Mouse (Mus musculus): Measurements from ENCODE around the gene Rxra. TPM values are rescaled to one million over a fixed set of nuclear protein-coding genes. Genes with fewer than 3 reads are reported as not detected.

Rxra gene
- total RNA-seq, 1 experiment from 2014 or later = 7.6 TPM

DNA sequence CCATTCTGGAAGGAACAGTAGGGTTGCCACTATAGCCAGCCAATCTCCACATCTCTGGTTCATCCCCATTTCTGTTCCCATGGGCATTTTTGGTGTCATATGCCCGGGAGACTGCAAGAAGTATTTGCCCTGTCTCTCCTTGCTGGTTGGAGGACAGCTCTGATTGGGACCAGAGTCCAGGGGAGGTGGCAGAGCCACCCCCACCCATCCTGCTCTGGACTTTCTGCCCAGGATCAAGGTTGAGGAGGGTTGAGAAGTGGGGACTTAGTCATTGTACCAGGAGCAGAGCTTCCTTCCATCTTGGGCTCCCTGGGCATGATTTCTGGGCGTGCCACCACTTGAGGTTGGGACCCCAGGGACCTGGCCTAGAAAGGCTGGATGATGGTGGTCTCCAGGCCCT is 10.1 kb downstream of the Rxra start:
- ATAC-seq (replicated peaks in 1 of 2; ENCODE audit: insufficient read depth in 1 of 2, low FRiP score in 2 of 2, low TSS enrichment in 1 of 2, low read depth in 1 of 2, poor library complexity in 2 of 2, severe bottlenecking in 2 of 2) = no peak

- ATAC-seq (replicated peaks in 1 of 2; ENCODE audit: insufficient read depth in 1 of 2, low FRiP score in 2 of 2, low TSS enrichment in 1 of 2, low read depth in 1 of 2, poor library complexity in 2 of 2, severe bottlenecking in 2 of 2) = no peak
These were observed 10.8 kb downstream of the Rxra start for GRCm38 (mm10) chr2:27687041-27687440.

GRCm38 (mm10) chr2:27687973-27688372 is 11.7 kb downstream of the Rxra start:
- ATAC-seq (replicated peaks in 1 of 2; ENCODE audit: insufficient read depth in 1 of 2, low FRiP score in 2 of 2, low TSS enrichment in 1 of 2, low read depth in 1 of 2, poor library complexity in 2 of 2, severe bottlenecking in 2 of 2) = no peak

DNA sequence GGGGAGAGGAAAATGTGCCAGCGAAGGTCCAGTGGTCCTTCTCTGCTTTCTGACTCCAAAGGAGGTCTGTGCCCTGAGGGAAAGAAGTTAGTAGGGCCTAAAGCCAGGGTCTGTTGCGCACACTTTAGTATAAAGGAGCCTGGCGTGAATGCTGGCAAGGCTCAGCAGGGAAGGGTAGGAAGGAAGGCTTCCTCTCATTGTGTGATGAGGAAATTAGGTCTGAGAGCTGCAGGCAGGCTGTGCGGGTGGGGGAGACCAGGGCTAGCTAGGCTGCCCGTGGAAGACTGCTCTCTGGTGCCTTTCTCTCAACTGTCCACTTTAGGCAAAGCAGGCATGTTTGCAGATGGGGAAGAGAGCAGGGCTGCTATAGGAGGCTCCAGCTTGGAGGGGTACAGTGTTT is 14.5 kb downstream of the Rxra start:
- no peak for ATAC-seq (replicated peaks in 1 of 2; ENCODE audit: insufficient read depth in 1 of 2, low FRiP score in 2 of 2, low TSS enrichment in 1 of 2, low read depth in 1 of 2, poor library complexity in 2 of 2, severe bottlenecking in 2 of 2)

- ATAC-seq (replicated peaks in 1 of 2; ENCODE audit: insufficient read depth in 1 of 2, low FRiP score in 2 of 2, low TSS enrichment in 1 of 2, low read depth in 1 of 2, poor library complexity in 2 of 2, severe bottlenecking in 2 of 2) = no peak
These were observed 15.0 kb downstream of the Rxra start for GRCm38 (mm10) chr2:27691139-27691720.

- no peak for ATAC-seq (replicated peaks in 1 of 2; ENCODE audit: insufficient read depth in 1 of 2, low FRiP score in 2 of 2, low TSS enrichment in 1 of 2, low read depth in 1 of 2, poor library complexity in 2 of 2, severe bottlenecking in 2 of 2)
These were observed 16.4 kb downstream of the Rxra start for GRCm38 (mm10) chr2:27692608-27693007.

DNA sequence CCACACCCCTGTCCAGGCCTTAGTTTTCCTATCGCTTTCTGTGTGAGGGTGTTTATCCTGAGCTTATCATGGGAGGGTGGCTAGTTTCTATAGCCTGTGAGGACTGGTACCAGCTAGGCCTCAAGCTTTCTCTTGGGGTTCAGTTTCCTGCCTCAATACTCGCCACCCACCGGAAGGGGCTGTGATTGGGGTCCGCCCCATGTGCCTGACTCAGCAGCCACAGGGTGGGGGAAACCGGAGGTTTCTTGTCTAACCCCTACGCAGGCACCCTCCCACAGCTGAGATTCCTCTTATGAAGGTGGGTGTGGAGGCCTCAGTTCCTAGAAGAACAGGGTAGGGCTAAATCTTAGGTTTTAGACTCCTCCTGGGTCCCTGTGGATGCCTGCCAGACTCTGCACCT is 17.4 kb downstream of the Rxra start:
- peak; percentile 43 to 61 for ATAC-seq (replicated peaks in 1 of 2; ENCODE audit: insufficient read depth in 1 of 2, low FRiP score in 2 of 2, low TSS enrichment in 1 of 2, low read depth in 1 of 2, poor library complexity in 2 of 2, severe bottlenecking in 2 of 2)

- ATAC-seq (replicated peaks in 1 of 2; ENCODE audit: insufficient read depth in 1 of 2, low FRiP score in 2 of 2, low TSS enrichment in 1 of 2, low read depth in 1 of 2, poor library complexity in 2 of 2, severe bottlenecking in 2 of 2) = peak in 1 of 2 experiments; percentile 29; a peak in 1 of 4 replicates
These were observed 23.3 kb downstream of the Rxra start for GRCm38 (mm10) chr2:27699574-27699973.

GRCm38 (mm10) chr2:27702283-27702682 is 26.0 kb downstream of the Rxra start:
- ATAC-seq (replicated peaks in 1 of 2; ENCODE audit: insufficient read depth in 1 of 2, low FRiP score in 2 of 2, low TSS enrichment in 1 of 2, low read depth in 1 of 2, poor library complexity in 2 of 2, severe bottlenecking in 2 of 2) = no peak

GRCm38 (mm10) chr2:27702904-27703666 is 26.8 kb downstream of the Rxra start:
- ATAC-seq (replicated peaks in 1 of 2; ENCODE audit: insufficient read depth in 1 of 2, low FRiP score in 2 of 2, low TSS enrichment in 1 of 2, low read depth in 1 of 2, poor library complexity in 2 of 2, severe bottlenecking in 2 of 2) = peak; percentile 23 to 57

GRCm38 (mm10) chr2:27703852-27704640 is 27.8 kb downstream of the Rxra start:
- ATAC-seq (replicated peaks in 1 of 2; ENCODE audit: insufficient read depth in 1 of 2, low FRiP score in 2 of 2, low TSS enrichment in 1 of 2, low read depth in 1 of 2, poor library complexity in 2 of 2, severe bottlenecking in 2 of 2) = peak; percentile 31 to 49; a peak in 3 of 4 replicates

GRCm38 (mm10) chr2:27704641-27705040 is 28.4 kb downstream of the Rxra start:
- no peak for ATAC-seq (replicated peaks in 1 of 2; ENCODE audit: insufficient read depth in 1 of 2, low FRiP score in 2 of 2, low TSS enrichment in 1 of 2, low read depth in 1 of 2, poor library complexity in 2 of 2, severe bottlenecking in 2 of 2)

DNA sequence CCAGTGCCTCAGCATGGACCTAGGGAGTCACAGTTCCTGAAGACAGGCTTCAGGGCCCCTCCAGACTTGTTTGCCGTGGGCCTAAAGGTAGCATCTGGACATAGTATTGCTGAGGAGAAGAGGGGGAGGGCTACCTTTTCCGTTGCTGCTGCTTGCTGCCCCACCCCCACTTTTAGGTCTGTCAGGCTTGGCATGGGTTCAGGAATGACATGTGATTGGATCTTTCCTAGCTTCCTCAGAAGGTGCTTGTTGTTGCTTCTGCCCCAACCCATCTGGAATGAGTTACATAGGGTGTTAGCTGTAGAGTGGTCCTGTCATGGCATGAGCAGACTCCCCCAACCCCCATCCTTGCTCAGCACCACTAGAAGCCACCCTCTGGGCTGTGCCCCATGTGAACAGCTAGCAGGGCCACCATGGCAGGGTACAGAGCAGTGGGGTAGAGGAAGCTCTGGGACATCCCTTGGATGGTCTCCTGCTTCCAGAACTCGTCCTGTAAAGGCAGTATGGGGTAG is 34.7 kb downstream of the Rxra start:
- no peak for ATAC-seq (replicated peaks in 1 of 2; ENCODE audit: insufficient read depth in 1 of 2, low FRiP score in 2 of 2, low TSS enrichment in 1 of 2, low read depth in 1 of 2, poor library complexity in 2 of 2, severe bottlenecking in 2 of 2)

GRCm38 (mm10) chr2:27712626-27713025 is 36.4 kb downstream of the Rxra start:
- ATAC-seq (replicated peaks in 1 of 2; ENCODE audit: insufficient read depth in 1 of 2, low FRiP score in 2 of 2, low TSS enrichment in 1 of 2, low read depth in 1 of 2, poor library complexity in 2 of 2, severe bottlenecking in 2 of 2) = no peak

GRCm38 (mm10) chr2:27713378-27713777 is 37.1 kb downstream of the Rxra start:
- no peak for ATAC-seq (replicated peaks in 1 of 2; ENCODE audit: insufficient read depth in 1 of 2, low FRiP score in 2 of 2, low TSS enrichment in 1 of 2, low read depth in 1 of 2, poor library complexity in 2 of 2, severe bottlenecking in 2 of 2)

DNA sequence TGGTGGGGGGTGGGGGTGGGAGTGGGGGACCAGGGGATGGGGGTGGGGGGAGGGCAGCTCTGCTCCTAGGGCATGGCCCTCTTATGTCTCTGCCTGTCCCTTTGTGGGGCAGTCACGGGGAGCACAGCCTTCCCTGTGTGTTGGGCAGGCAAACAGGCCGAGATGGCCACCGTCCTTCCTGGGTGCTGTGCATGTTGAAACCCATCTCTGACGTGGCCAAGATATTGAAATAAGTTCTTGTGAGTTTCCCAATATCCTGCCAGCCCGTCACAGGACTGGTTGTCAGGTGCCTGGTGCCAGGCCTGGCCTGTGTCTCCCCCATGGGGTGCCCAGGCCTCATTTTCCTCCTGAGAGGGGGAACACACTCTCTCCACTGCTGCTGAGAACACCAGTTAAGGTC is 37.9 kb downstream of the Rxra start:
- ATAC-seq (replicated peaks in 1 of 2; ENCODE audit: insufficient read depth in 1 of 2, low FRiP score in 2 of 2, low TSS enrichment in 1 of 2, low read depth in 1 of 2, poor library complexity in 2 of 2, severe bottlenecking in 2 of 2) = peak in 1 of 2 experiments; percentile 31; a peak in 2 of 4 replicates

DNA sequence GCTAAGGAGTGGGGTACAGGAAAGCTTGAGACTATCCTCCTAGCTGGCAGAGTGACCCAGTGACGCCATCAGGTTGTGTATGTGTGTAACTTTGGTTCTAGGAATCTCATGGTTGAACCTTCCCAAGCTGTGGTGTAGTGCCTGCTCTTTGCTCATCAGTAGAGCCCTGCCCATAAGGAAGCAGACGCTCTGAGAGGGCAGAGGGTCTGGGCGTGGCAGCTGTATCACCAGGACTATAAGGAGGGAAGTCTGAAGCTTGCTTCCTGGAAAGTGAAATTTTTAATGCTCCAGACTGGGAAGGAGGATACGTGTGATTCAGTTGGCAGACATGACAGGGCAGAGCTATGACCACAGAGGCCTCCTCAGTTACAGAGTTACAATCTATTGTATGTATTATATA is 39.0 kb downstream of the Rxra start:
- no peak for ATAC-seq (replicated peaks in 1 of 2; ENCODE audit: insufficient read depth in 1 of 2, low FRiP score in 2 of 2, low TSS enrichment in 1 of 2, low read depth in 1 of 2, poor library complexity in 2 of 2, severe bottlenecking in 2 of 2)

GRCm38 (mm10) chr2:27716339-27716738 is 40.1 kb downstream of the Rxra start:
- ATAC-seq (replicated peaks in 1 of 2; ENCODE audit: insufficient read depth in 1 of 2, low FRiP score in 2 of 2, low TSS enrichment in 1 of 2, low read depth in 1 of 2, poor library complexity in 2 of 2, severe bottlenecking in 2 of 2) = no peak

Data from hematopoietic stem cell, adult 5-6 weeks (primary cell).